Mouse (Mus musculus) lung, postnatal 4 days (tissue): ENCODE results near the gene Trpm1.

Source experiments
- DNase-seq, 2 experiments: peaks; one replicate each; pipeline ENCODE4 v3.0.0; 2021

Gene Trpm1

DNA sequence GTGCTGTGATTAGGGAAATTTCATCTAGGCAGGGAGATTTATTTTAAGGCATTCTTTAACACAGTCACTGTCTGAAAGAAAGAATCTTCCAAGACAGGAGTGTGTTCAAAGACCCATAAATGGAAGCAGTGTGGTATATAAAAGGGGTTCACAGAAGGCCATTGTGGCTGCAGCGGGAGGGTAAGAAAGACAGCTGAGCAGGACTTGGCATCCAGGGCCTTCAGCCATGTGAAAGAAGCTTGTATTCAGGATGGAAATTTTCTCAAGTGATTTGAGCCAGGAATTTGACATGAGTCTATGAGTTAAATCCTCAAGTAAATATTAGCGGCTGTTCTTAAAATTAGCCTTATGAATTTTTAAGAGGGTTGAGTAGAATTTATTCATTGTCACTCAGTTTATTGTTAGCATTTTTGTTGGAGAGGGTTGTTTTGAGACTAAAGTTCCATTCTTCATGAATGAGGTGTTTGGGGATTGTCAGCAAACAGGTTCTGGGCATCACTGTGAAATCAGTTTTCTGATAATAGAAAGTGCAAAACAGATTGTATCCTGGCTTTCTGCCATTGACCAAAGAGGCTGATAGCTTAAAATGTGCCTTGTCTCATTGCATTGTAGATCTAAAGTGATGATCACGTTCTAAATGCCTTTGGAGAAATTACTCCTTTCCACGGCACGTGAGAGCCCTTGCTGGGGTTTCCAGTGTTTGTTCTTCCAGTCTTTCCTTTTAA lies 142.8 kb downstream of the Trpm1 start:
- DNase-seq = peak; percentile 11 to 35

GRCm38 (mm10) chr7:64310241-64310640 lies 156.6 kb downstream of the Trpm1 start:
- DNase-seq = no peak

GRCm38 (mm10) chr7:64310756-64311155 lies 157.1 kb downstream of the Trpm1 start:
- DNase-seq = no peak

GRCm38 (mm10) chr7:64312811-64313210 lies 159.2 kb downstream of the Trpm1 start:
- DNase-seq = no peak
